Mouse (Mus musculus): ENCODE results near the gene Slc1a3. TPM values are rescaled to one million over a fixed set of nuclear protein-coding genes. Genes with fewer than 3 reads are reported as not detected.

Gene Slc1a3
- 66.1 and 69.3 TPM in 2 replicates for polyA plus RNA-seq (2012; rRNA removed)

DNA sequence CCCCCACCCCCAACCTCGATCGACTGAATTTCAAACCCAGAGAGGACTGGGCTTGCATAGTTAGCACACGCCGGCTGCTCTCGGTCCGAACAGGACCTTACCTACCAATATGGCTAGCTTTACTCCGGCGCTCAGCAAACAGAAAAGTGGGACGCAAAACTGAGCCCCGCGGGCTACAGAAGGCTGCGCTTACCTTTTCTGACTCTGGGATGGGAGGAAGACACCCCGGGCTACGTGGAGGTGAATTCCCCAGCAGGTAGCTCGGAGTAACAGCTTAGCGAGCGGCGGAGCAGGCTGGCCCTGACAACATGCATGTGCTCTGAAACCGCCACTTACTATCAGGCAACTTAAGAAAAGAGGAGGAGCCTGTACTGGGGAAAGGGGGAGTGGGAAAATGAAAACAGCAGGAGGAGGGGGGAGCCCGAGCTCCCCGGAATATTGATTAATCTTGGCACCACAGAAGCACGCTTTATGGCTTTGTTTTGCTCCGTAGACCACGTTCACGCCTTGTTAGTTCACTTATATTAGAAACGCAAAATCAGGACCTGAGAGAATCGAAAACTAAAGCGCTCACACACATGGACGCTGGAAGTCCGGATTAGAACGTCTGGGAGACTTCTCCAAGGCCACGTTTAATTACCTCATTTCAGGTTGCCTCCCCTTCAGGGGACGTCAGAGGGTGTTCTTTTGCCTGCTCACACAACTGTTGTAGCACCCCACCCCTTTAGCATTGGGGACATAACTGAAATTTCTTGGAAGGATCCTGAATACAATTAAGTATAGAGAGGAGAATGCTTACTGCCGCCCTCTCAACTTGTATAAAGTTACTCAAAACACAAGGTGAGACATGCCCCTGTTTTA is at the start of gene Slc1a3:
TSS of gene Slc1a3 (minus strand) at position 619 of the 861 bp plus-strand sequence.

Other genes with a start within 250 kb of the Slc1a3 start
- not detected in 2 replicates for gene Gm2310, start 190.8 kb downstream of the Slc1a3 start, polyA plus RNA-seq (2012; rRNA removed)